Mouse (Mus musculus) granulocyte monocyte progenitor cell, adult 5-6 weeks (primary cell): ENCODE results near the gene Sox5. TPM values are rescaled to one million over a fixed set of nuclear protein-coding genes. Genes with fewer than 3 reads are reported as not detected.
A peak's percentile ranks its signal among the peaks of the same experiment; 100 is the strongest.

Experiments
- ATAC-seq: replicated peaks from 2 replicates; pipeline ENCODE4 v1.8.0; 2016; ENCODE audit warnings: mild to moderate bottlenecking, moderate TSS enrichment, inconsistent platforms; ENCODE audit not compliant: poor library complexity, severe bottlenecking
- total RNA-seq, 2 experiments: library from RNA; stranded (forward) in 1 of 2; stranded (reverse) in 1 of 2; fragments of 200-712, 200-1000 nt in 1 of 2; fragments of >200 nt in 1 of 2; fragmentation: Nextera tagmentation in 1 of 2; gene quantifications; 2 replicates each; pipeline ENCODE4 v1.2.3; 2014 to 2017

Sox5 gene
- total RNA-seq, 2 experiments from 2014 or later = not detected

- no peak for ATAC-seq
These were observed 863.3 kb downstream of the Sox5 start for GRCm38 (mm10) chr6:143918405-143918947.

- ATAC-seq = no peak
These were observed 865.5 kb downstream of the Sox5 start for GRCm38 (mm10) chr6:143916152-143916735.

- ATAC-seq = no peak
These were observed 866.1 kb downstream of the Sox5 start for GRCm38 (mm10) chr6:143915686-143916085.

GRCm38 (mm10) chr6:143912316-143912715 lies 869.5 kb downstream of the Sox5 start:
- ATAC-seq = no peak

- ATAC-seq = no peak
These were observed 877.1 kb downstream of the Sox5 start for GRCm38 (mm10) chr6:143904693-143905031.

GRCm38 (mm10) chr6:143903981-143904692 lies 877.6 kb downstream of the Sox5 start:
- ATAC-seq = no peak

- peak; percentile 93 for ATAC-seq
These were observed 880.9 kb downstream of the Sox5 start for GRCm38 (mm10) chr6:143900871-143901270.

- ATAC-seq = no peak
These were observed 886.7 kb downstream of the Sox5 start for GRCm38 (mm10) chr6:143895092-143895491.

- ATAC-seq = peak; percentile 84
These were observed 888.9 kb downstream of the Sox5 start for GRCm38 (mm10) chr6:143892869-143893268.

- no peak for ATAC-seq
These were observed 893.2 kb downstream of the Sox5 start for GRCm38 (mm10) chr6:143888556-143888955.

- no peak for ATAC-seq
These were observed 903.3 kb downstream of the Sox5 start for GRCm38 (mm10) chr6:143878525-143878924.

- no peak for ATAC-seq
These were observed 913.0 kb downstream of the Sox5 start for GRCm38 (mm10) chr6:143868790-143869189.

GRCm38 (mm10) chr6:143868155-143868685 lies 913.6 kb downstream of the Sox5 start:
- ATAC-seq = peak; percentile 98

GRCm38 (mm10) chr6:143867029-143867428 lies 914.7 kb downstream of the Sox5 start:
- ATAC-seq = no peak

GRCm38 (mm10) chr6:143866566-143866965 lies 915.2 kb downstream of the Sox5 start:
- no peak for ATAC-seq

- no peak for ATAC-seq
These were observed 919.1 kb downstream of the Sox5 start for GRCm38 (mm10) chr6:143862611-143863110.

GRCm38 (mm10) chr6:143860036-143860435 lies 921.7 kb downstream of the Sox5 start:
- ATAC-seq = no peak

GRCm38 (mm10) chr6:143859535-143859934 lies 922.2 kb downstream of the Sox5 start:
- 0 out of 2 replicates have a peak, but pooled peaks have one; percentile 15 for ATAC-seq

- ATAC-seq = peak; percentile 40; the same call in 1 of the 2 replicates
These were observed 923.2 kb downstream of the Sox5 start for GRCm38 (mm10) chr6:143858551-143858950.

GRCm38 (mm10) chr6:143857376-143857775 lies 924.4 kb downstream of the Sox5 start:
- no peak for ATAC-seq

- no peak for ATAC-seq
These were observed 926.4 kb downstream of the Sox5 start for GRCm38 (mm10) chr6:143855421-143855820.
